Mouse (Mus musculus) kidney, embryonic 14.5 days (tissue): Measurements from ENCODE around the gene Spns3. TPM values are rescaled to one million over a fixed set of nuclear protein-coding genes. Genes with fewer than 3 reads are reported as not detected.

Experiments
- ATAC-seq: fragments of 200-750 bp; cut with Nextera tagmentation; 2 replicates; pipeline ENCODE4 v1.8.0; 2017; ENCODE audit warnings: moderate number of reproducible peaks, mild to moderate bottlenecking, moderate TSS enrichment, moderate library complexity; ENCODE audit not compliant: low FRiP score, low TSS enrichment
- H3K27ac ChIP-seq: fragments of 300-500 bp; sonication (generic); 2 replicates; pipeline ENCODE4 v1.5.1; 2014; ENCODE audit warnings: low read depth, mild to moderate bottlenecking, low read length, moderate library complexity, mixed read lengths
- H3K27me3 ChIP-seq: fragments of 300-500 bp; sonication (generic); 2 replicates; pipeline ENCODE4 v1.6.1; 2014; ENCODE audit warnings: mild to moderate bottlenecking, low read length; ENCODE audit not compliant: control insufficient read depth, insufficient read depth
- H3K36me3 ChIP-seq: fragments of 300-500 bp; sonication (generic); 2 replicates; pipeline ENCODE4 v1.6.1; 2014; ENCODE audit warnings: low read length, mixed read lengths; ENCODE audit not compliant: control insufficient read depth, insufficient read depth
- H3K4me1 ChIP-seq: fragments of 300-500 bp; sonication (generic); 2 replicates; pipeline ENCODE4 v1.6.1; 2014; ENCODE audit warnings: low read length, mixed read lengths; ENCODE audit not compliant: control insufficient read depth, insufficient read depth
- H3K4me2 ChIP-seq: fragments of 300-500 bp; sonication (generic); replicated peaks from 2 replicates; pipeline ENCODE4 v1.6.1; 2014; ENCODE audit warnings: low read depth, mild to moderate bottlenecking, low read length
- H3K4me3 ChIP-seq: fragments of 300-500 bp; sonication (generic); 2 replicates; pipeline ENCODE4 v1.5.1; 2014; ENCODE audit warnings: mild to moderate bottlenecking, low read length
- H3K9ac ChIP-seq: fragments of 300-500 bp; sonication (generic); 2 replicates; pipeline ENCODE4 v1.6.1; 2014; ENCODE audit warnings: low read depth, mild to moderate bottlenecking, low read length, moderate library complexity
- H3K9me3 ChIP-seq: fragments of 300-500 bp; sonication (generic); 2 replicates; pipeline ENCODE4 v1.6.1; 2016; ENCODE audit warnings: low read length; ENCODE audit not compliant: control insufficient read depth
- WGBS: fragments of 180-500 bp; shearing (Covaris S2); extraction: QIAGEN DNeasy Blood & Tissue Kit; methylation state at CpG from one replicate; pipeline ENCODE4 v1.1.7; 2014; 5-methylcytosine and 5-hydroxymethylcytosine counted together
- polyA plus RNA-seq: library from polyadenylated mRNA; unstranded; fragments of >200 nt; fragmentation: Nextera tagmentation; extraction: Ambion mirVana; gene quantifications from 2 replicates; pipeline ENCODE4 v1.2.1, GENCODE M21; 2014

Gene Spns3
- polyA plus RNA-seq: 0.20 and 0.29 TPM in 2 replicates

- Histone ChIP-seq H3K4me2 (no peak within 1 kb of the TSS), H3K27ac (no peak within 1 kb of the TSS), H3K36me3 (no peaks in the 10 kb centered on the region), H3K9ac (no peak within 1 kb of the TSS), H3K4me1 (no peaks in the 10 kb centered on the region), H3K27me3 (no peaks in the 10 kb centered on the region), H3K4me3 (no peak within 1 kb of the TSS), H3K9me3 (no peaks in the 10 kb centered on the region)
- 57% methylated on average over 8 of the region's 8 CpGs for WGBS
- ATAC-seq: no peak
Observed at GRCm38 (mm10) chr11:72550134-72550988, at the start of gene Spns3. Gene Spns3, minus strand, starts transcription at chr11:72550506.

GRCm38 (mm10) chr11:72597780-72598179, 47.5 kb upstream of the Spns3 start:
- no peaks in the 10 kb centered on the region for H3K9me3 ChIP-seq
- no peak overlapping the region for H3K9ac ChIP-seq
- no peak overlapping the region for H3K27ac ChIP-seq
- H3K36me3 ChIP-seq: no peaks in the 10 kb centered on the region
- 92% methylated on average over 4 of the region's 4 CpGs for WGBS
- H3K27me3 ChIP-seq: no peaks in the 10 kb centered on the region
- no peak overlapping the region for H3K4me2 ChIP-seq
- no peaks in the 10 kb centered on the region for H3K4me1 ChIP-seq
- no peak for ATAC-seq
- H3K4me3 ChIP-seq: no peak overlapping the region

- Histone ChIP-seq H3K9me3 (no peaks in the 10 kb centered on the region), H3K4me1 (no peaks in the 10 kb centered on the region), H3K4me3 (no peak overlapping the region), H3K27me3 (no peaks in the 10 kb centered on the region), H3K36me3 (no peaks in the 10 kb centered on the region), H3K27ac (no peak overlapping the region), H3K4me2 (no peak overlapping the region), H3K9ac (no peak overlapping the region)
- no peak for ATAC-seq
- 62% methylated on average over 2 of the region's 2 CpGs for WGBS
Observed at GRCm38 (mm10) chr11:72595010-72595737, 44.9 kb upstream of the Spns3 start.

GRCm38 (mm10) chr11:72587537-72588233, 37.4 kb upstream of the Spns3 start:
- no peaks in the 10 kb centered on the region for H3K9me3 ChIP-seq
- no peaks in the 10 kb centered on the region for H3K36me3 ChIP-seq
- no peak overlapping the region for H3K4me2 ChIP-seq
- no peak for ATAC-seq
- no peak overlapping the region for H3K4me3 ChIP-seq
- no peak overlapping the region for H3K27ac ChIP-seq
- H3K4me1 ChIP-seq: no peaks in the 10 kb centered on the region
- H3K27me3 ChIP-seq: no peaks in the 10 kb centered on the region
- H3K9ac ChIP-seq: no peak overlapping the region
- WGBS: 67% methylated on average over 7 of the region's 7 CpGs

GRCm38 (mm10) chr11:72586570-72586969, 36.3 kb upstream of the Spns3 start:
- no peak overlapping the region for H3K27ac ChIP-seq
- no peaks in the 10 kb centered on the region for H3K36me3 ChIP-seq
- WGBS: 77% methylated on average over 3 of the region's 3 CpGs

GRCm38 (mm10) chr11:72583092-72583491, 32.8 kb upstream of the Spns3 start:
- no peak overlapping the region for H3K9ac ChIP-seq
- no peaks in the 10 kb centered on the region for H3K36me3 ChIP-seq
- H3K4me1 ChIP-seq: no peaks in the 10 kb centered on the region
- no peak overlapping the region for H3K27ac ChIP-seq
- ATAC-seq: no peak
- H3K4me3 ChIP-seq: no peak overlapping the region
- no peaks in the 10 kb centered on the region for H3K9me3 ChIP-seq
- WGBS: 55% methylated on average over 2 of the region's 2 CpGs
- H3K4me2 ChIP-seq: no peak overlapping the region
- H3K27me3 ChIP-seq: no peaks in the 10 kb centered on the region

More at GRCm38 (mm10) chr11:72586570-72586969, 36.3 kb upstream of the Spns3 start:
- H3K4me3 ChIP-seq: no peak overlapping the region
- H3K4me1 ChIP-seq: no peaks in the 10 kb centered on the region
- no peak overlapping the region for H3K9ac ChIP-seq
- no peaks in the 10 kb centered on the region for H3K27me3 ChIP-seq
- no peak for ATAC-seq
- H3K9me3 ChIP-seq: no peaks in the 10 kb centered on the region
- no peak overlapping the region for H3K4me2 ChIP-seq

- 53% methylated on average over 3 of the region's 3 CpGs for WGBS
- no peak overlapping the region for H3K27ac ChIP-seq
- H3K4me1 ChIP-seq: no peaks in the 10 kb centered on the region
- H3K9ac ChIP-seq: no peak overlapping the region
- H3K9me3 ChIP-seq: no peaks in the 10 kb centered on the region
- H3K4me2 ChIP-seq: no peak overlapping the region
- no peaks in the 10 kb centered on the region for H3K27me3 ChIP-seq
- no peak overlapping the region for H3K4me3 ChIP-seq
- H3K36me3 ChIP-seq: no peaks in the 10 kb centered on the region
- ATAC-seq: no peak
Observed at GRCm38 (mm10) chr11:72582448-72582705, 32.1 kb upstream of the Spns3 start.

GRCm38 (mm10) chr11:72581609-72582447, 31.5 kb upstream of the Spns3 start:
- Histone ChIP-seq H3K9ac (no peak overlapping the region), H3K4me2 (no peak overlapping the region), H3K4me1 (no peaks in the 10 kb centered on the region), H3K4me3 (no peak overlapping the region), H3K27me3 (no peaks in the 10 kb centered on the region), H3K36me3 (no peaks in the 10 kb centered on the region), H3K9me3 (no peaks in the 10 kb centered on the region), H3K27ac (no peak overlapping the region)
- no peak for ATAC-seq
- WGBS: 77% methylated on average over 8 of the region's 8 CpGs
